Mouse (Mus musculus): ENCODE data around the gene S100a4.

S100a4 gene

GRCm38 (mm10) chr3:90603623-90604022 is at the start of gene S100a4:
Gene S100a4, plus strand, starts transcription at chr3:90603771.
- DNase-seq (ENCODE audit: low spot score), result no peak

GRCm38 (mm10) chr3:90555954-90556353 is 47.6 kb upstream of the S100a4 start:
- DNase-seq (ENCODE audit: low spot score), result no peak

GRCm38 (mm10) chr3:90560008-90560628 is 43.5 kb upstream of the S100a4 start, which contains the start of gene S100a3:
Gene S100a3, plus strand, starts transcription at chr3:90560578.
- no peak for DNase-seq (ENCODE audit: low spot score)

GRCm38 (mm10) chr3:90574691-90575090 is 28.9 kb upstream of the S100a4 start:
- DNase-seq (ENCODE audit: low spot score), result no peak

GRCm38 (mm10) chr3:90575320-90575719 is 28.3 kb upstream of the S100a4 start:
- DNase-seq (ENCODE audit: low spot score), result no peak

- no peak for DNase-seq (ENCODE audit: low spot score)
Measured at GRCm38 (mm10) chr3:90576351-90577001, 27.1 kb upstream of the S100a4 start.

- no peak for DNase-seq (ENCODE audit: low spot score)
Measured at GRCm38 (mm10) chr3:90579433-90579832, 24.1 kb upstream of the S100a4 start.

- no peak for DNase-seq (ENCODE audit: low spot score)
Measured at GRCm38 (mm10) chr3:90581141-90581540, 22.4 kb upstream of the S100a4 start.

- DNase-seq (ENCODE audit: low spot score), result no peak
Measured at GRCm38 (mm10) chr3:90582156-90582555, 21.4 kb upstream of the S100a4 start.

- no peak for DNase-seq (ENCODE audit: low spot score)
Measured at GRCm38 (mm10) chr3:90582556-90582955, 21.0 kb upstream of the S100a4 start.

- DNase-seq (ENCODE audit: low spot score), result no peak
Measured at GRCm38 (mm10) chr3:90583893-90584292, 19.7 kb upstream of the S100a4 start.

- DNase-seq (ENCODE audit: low spot score), result peak; percentile 71
Measured at GRCm38 (mm10) chr3:90585595-90585994, 18.0 kb upstream of the S100a4 start.

GRCm38 (mm10) chr3:90586016-90586643 is 17.4 kb upstream of the S100a4 start:
- DNase-seq (ENCODE audit: low spot score), result no peak

- peak; percentile 84 for DNase-seq (ENCODE audit: low spot score)
Measured at GRCm38 (mm10) chr3:90586906-90587305, 16.7 kb upstream of the S100a4 start.

- no peak for DNase-seq (ENCODE audit: low spot score)
Measured at GRCm38 (mm10) chr3:90587361-90588101, 16.0 kb upstream of the S100a4 start.

GRCm38 (mm10) chr3:90589390-90589789 is 14.2 kb upstream of the S100a4 start:
- no peak for DNase-seq (ENCODE audit: low spot score)

GRCm38 (mm10) chr3:90589947-90590346 is 13.6 kb upstream of the S100a4 start, which contains the start of gene S100a2:
Gene S100a2, plus strand, starts transcription at chr3:90590247.
- no peak for DNase-seq (ENCODE audit: low spot score)

GRCm38 (mm10) chr3:90594466-90594865 is 9.1 kb upstream of the S100a4 start:
- no peak for DNase-seq (ENCODE audit: low spot score)

- no peak for DNase-seq (ENCODE audit: low spot score)
Measured at GRCm38 (mm10) chr3:90595556-90595955, 8.0 kb upstream of the S100a4 start.

GRCm38 (mm10) chr3:90596810-90597209 is 6.8 kb upstream of the S100a4 start:
- no peak for DNase-seq (ENCODE audit: low spot score)

- DNase-seq (ENCODE audit: low spot score), result no peak
Measured at GRCm38 (mm10) chr3:90597736-90598135, 5.8 kb upstream of the S100a4 start.

- DNase-seq (ENCODE audit: low spot score), result no peak
Measured at GRCm38 (mm10) chr3:90598212-90598611, 5.4 kb upstream of the S100a4 start.

- no peak for DNase-seq (ENCODE audit: low spot score)
Measured at GRCm38 (mm10) chr3:90599401-90599800, 4.2 kb upstream of the S100a4 start.
